ENCODE assay signal across 8 mouse cellular contexts in genomic region chr1:93694966-93695365, GRCm38 (mm10). TPM values are rescaled to one million over a fixed set of nuclear protein-coding genes. Genes with fewer than 3 reads are reported as not detected.
DNase-seq lines count a peak whose midpoint lies in the region; ATAC-seq and TF ChIP-seq lines count a peak whose summit lies in the region.

No protein-coding gene starts in this region.

- H3K4me1 ChIP-seq in kidney, postnatal 0 days (replicated peaks; ENCODE audit: insufficient read depth, low read length): no peaks in the 10 kb centered on the region
- H3K4me1 ChIP-seq in small intestine, adult 2 months (ENCODE audit: control insufficient read depth, insufficient read depth, insufficient read length, low read length): peaks cover 21% of the 10 kb centered on the region
- H3K4me1 ChIP-seq in hindbrain, embryonic 13.5 days (replicated peaks): no peaks in the 10 kb centered on the region
- no peaks in the 10 kb centered on the region for H3K4me1 ChIP-seq in forebrain, embryonic 14.5 days (ENCODE audit: control insufficient read depth, insufficient read depth, low read length)

- no peak for TF ChIP-seq CTCF in kidney, postnatal 0 days (IDR thresholded peaks at IDR 0.05; ENCODE audit: low read depth)
- TF ChIP-seq CTCF in small intestine, adult 2 months (IDR thresholded peaks at IDR 0.05; ENCODE audit: extremely low read depth, insufficient read length, insufficient replicate concordance, low read depth, low read length): no peak

- DNase-seq in cerebellum, adult 18-20 months: peak; percentile 29 to 41
- no peak for DNase-seq in cerebellum, adult 9-10 months
- DNase-seq in gastrocnemius, postnatal 25 days: peak; percentile 80
- DNase-seq in kidney, postnatal 0 days (ENCODE audit: low spot score): peak; percentile 70
- DNase-seq in forebrain, embryonic 14.5 days (ENCODE audit: low spot score): no peak

- H3K4me2 ChIP-seq in kidney, postnatal 0 days (ENCODE audit: low read length): no peak overlapping the region
- no peak overlapping the region for H3K4me2 ChIP-seq in hindbrain, embryonic 13.5 days
- no peak overlapping the region for H3K4me2 ChIP-seq in forebrain, embryonic 14.5 days (ENCODE audit: low read length)

- H3K9ac ChIP-seq in kidney, postnatal 0 days (ENCODE audit: low read depth, low read length): no peak overlapping the region
- H3K9ac ChIP-seq in hindbrain, embryonic 13.5 days: no peak overlapping the region
- H3K9ac ChIP-seq in forebrain, embryonic 14.5 days (ENCODE audit: low read length): no peak overlapping the region

- no peak overlapping the region for H3K4me3 ChIP-seq in kidney, postnatal 0 days (replicated peaks; ENCODE audit: low read depth, low read length)
- H3K4me3 ChIP-seq in small intestine, adult 2 months (ENCODE audit: low read depth, low read length): no peak overlapping the region
- no peak overlapping the region for H3K4me3 ChIP-seq in hindbrain, embryonic 13.5 days
- H3K4me3 ChIP-seq in forebrain, embryonic 14.5 days (ENCODE audit: low read depth, low read length): no peak overlapping the region

- peak overlapping the region; percentile 32; the same call in 1 of the 2 replicates for H3K27ac ChIP-seq in kidney, postnatal 0 days
- peak overlapping the region; percentile 51; the same call in 1 of the 2 replicates for H3K27ac ChIP-seq in small intestine, adult 2 months (ENCODE audit: insufficient read depth, low read depth, low read length)
- no peak overlapping the region for H3K27ac ChIP-seq in hindbrain, embryonic 13.5 days
- no peak overlapping the region for H3K27ac ChIP-seq in forebrain, embryonic 14.5 days (ENCODE audit: low read depth, low read length)

- H3K36me3 ChIP-seq in kidney, postnatal 0 days (ENCODE audit: insufficient read depth, low read length): 0 out of 2 replicates have a peak, but pooled peaks cover 9% of the 10 kb centered on the region
- peaks cover 5% of the 10 kb centered on the region; the same call in 1 of the 2 replicates for H3K36me3 ChIP-seq in small intestine, adult 2 months (ENCODE audit: control insufficient read depth, insufficient read depth, low read length)
- H3K36me3 ChIP-seq in hindbrain, embryonic 13.5 days: peaks cover 45% of the 10 kb centered on the region
- H3K36me3 ChIP-seq in forebrain, embryonic 14.5 days (ENCODE audit: control insufficient read depth, insufficient read depth, low read length): peaks cover 38% of the 10 kb centered on the region

- no peak for TF ChIP-seq POLR2A in small intestine, adult 2 months (IDR thresholded peaks at IDR 0.05; ENCODE audit: low read depth, low read length)

- H3K27me3 ChIP-seq in kidney, postnatal 0 days (ENCODE audit: insufficient read depth, low read length): no peaks in the 10 kb centered on the region
- H3K27me3 ChIP-seq in small intestine, adult 2 months (ENCODE audit: control insufficient read depth, insufficient read depth, low read length): no peaks in the 10 kb centered on the region
- no peaks in the 10 kb centered on the region for H3K27me3 ChIP-seq in hindbrain, embryonic 13.5 days
- no peaks in the 10 kb centered on the region for H3K27me3 ChIP-seq in forebrain, embryonic 14.5 days (replicated peaks; ENCODE audit: control insufficient read depth, insufficient read depth, low read length)

- 54% methylated on average over 6 of the region's 6 CpGs for WGBS in kidney, postnatal 0 days
- 79% methylated on average over 6 of the region's 6 CpGs for WGBS in small intestine, adult 2 months
- 90% methylated on average over 6 of the region's 6 CpGs for WGBS in hindbrain, embryonic 13.5 days
- 94% methylated on average over 6 of the region's 6 CpGs for WGBS in forebrain, embryonic 14.5 days

- H3K9me3 ChIP-seq in kidney, postnatal 0 days (replicated peaks; ENCODE audit: low read length): no peaks in the 10 kb centered on the region
- no peaks in the 10 kb centered on the region for H3K9me3 ChIP-seq in hindbrain, embryonic 13.5 days
- H3K9me3 ChIP-seq in forebrain, embryonic 14.5 days (replicated peaks; ENCODE audit: control insufficient read depth, low read length): no peaks in the 10 kb centered on the region

- ATAC-seq in kidney, postnatal 0 days (replicated peaks; ENCODE audit: low FRiP score, low read depth): no peak
- ATAC-seq in hindbrain, embryonic 13.5 days (ENCODE audit: low FRiP score): no peak
- no peak for ATAC-seq in CD4-positive, CD25-positive, alpha-beta regulatory T cell, adult 4 months
- ATAC-seq in forebrain, embryonic 14.5 days: no peak

RNA-seq across cellular contexts. Expression of gene Bok, which starts 9.5 kb away (rescaled TPM):
- 1 to 10 TPM in 1 of 2 experiments, under 1 TPM in 1; 0.90 to 1.5 TPM for total RNA-seq in gastrocnemius, postnatal 25 days (2021)
- polyA plus RNA-seq in kidney, postnatal 0 days (2015; fragmentation: Nextera tagmentation; extraction: Ambion mirVana): 106 and 109 TPM in 2 replicates
- 57.1 and 106 TPM in 2 replicates for polyA plus RNA-seq in small intestine, adult 2 months (2012; rRNA removed)
- 74.8 and 76.7 TPM in 2 replicates for polyA plus RNA-seq in hindbrain, embryonic 13.5 days (2015; fragmentation: Nextera tagmentation; extraction: Ambion mirVana)
- polyA plus RNA-seq in CD4-positive, CD25-positive, alpha-beta regulatory T cell, adult 4 months (2017; shearing (Covaris generic)): not detected
- 83.3 and 87.6 TPM in 2 replicates for polyA plus RNA-seq in forebrain, embryonic 14.5 days (2014; fragmentation: Nextera tagmentation; extraction: Ambion mirVana)

RNA-seq across cellular contexts. Expression of gene Stk25, which starts 36.5 kb away (rescaled TPM):
- 10 to 100 TPM; 79.2 to 82.7 TPM for total RNA-seq in gastrocnemius, postnatal 25 days (2021)
- 174 TPM in 2 replicates for polyA plus RNA-seq in kidney, postnatal 0 days (2015; fragmentation: Nextera tagmentation; extraction: Ambion mirVana)
- polyA plus RNA-seq in small intestine, adult 2 months (2012; rRNA removed): 217 and 306 TPM in 2 replicates
- polyA plus RNA-seq in hindbrain, embryonic 13.5 days (2015; fragmentation: Nextera tagmentation; extraction: Ambion mirVana): 307 and 330 TPM in 2 replicates
- 10 to 100 TPM; 31.2 to 42.6 TPM for polyA plus RNA-seq in CD4-positive, CD25-positive, alpha-beta regulatory T cell, adult 4 months (2017; shearing (Covaris generic))
- 354 and 364 TPM in 2 replicates for polyA plus RNA-seq in forebrain, embryonic 14.5 days (2014; fragmentation: Nextera tagmentation; extraction: Ambion mirVana)

RNA-seq across cellular contexts. Expression of gene Atg4b, which starts 56.3 kb away (rescaled TPM):
- total RNA-seq in gastrocnemius, postnatal 25 days (2021): 10 to 100 TPM; 24.4 to 26.3 TPM
- polyA plus RNA-seq in kidney, postnatal 0 days (2015; fragmentation: Nextera tagmentation; extraction: Ambion mirVana): 84.6 and 88.4 TPM in 2 replicates
- polyA plus RNA-seq in small intestine, adult 2 months (2012; rRNA removed): 28.1 and 44.7 TPM in 2 replicates
- polyA plus RNA-seq in hindbrain, embryonic 13.5 days (2015; fragmentation: Nextera tagmentation; extraction: Ambion mirVana): 107 and 112 TPM in 2 replicates
- 100 to 1,000 TPM in 1 of 2 experiments, 10 to 100 TPM in 1; 87.1 to 104 TPM for polyA plus RNA-seq in CD4-positive, CD25-positive, alpha-beta regulatory T cell, adult 4 months (2017; shearing (Covaris generic))
- polyA plus RNA-seq in forebrain, embryonic 14.5 days (2014; fragmentation: Nextera tagmentation; extraction: Ambion mirVana): 95.0 and 113 TPM in 2 replicates

RNA-seq across cellular contexts. Expression of gene Thap4, which starts 59.7 kb away (rescaled TPM):
- 10 to 100 TPM; 61.0 to 63.9 TPM for total RNA-seq in gastrocnemius, postnatal 25 days (2021)
- 82.5 and 82.9 TPM in 2 replicates for polyA plus RNA-seq in kidney, postnatal 0 days (2015; fragmentation: Nextera tagmentation; extraction: Ambion mirVana)
- polyA plus RNA-seq in small intestine, adult 2 months (2012; rRNA removed): 46.0 and 63.0 TPM in 2 replicates
- 41.3 and 43.4 TPM in 2 replicates for polyA plus RNA-seq in hindbrain, embryonic 13.5 days (2015; fragmentation: Nextera tagmentation; extraction: Ambion mirVana)
- polyA plus RNA-seq in CD4-positive, CD25-positive, alpha-beta regulatory T cell, adult 4 months (2017; shearing (Covaris generic)): 10 to 100 TPM; 14.1 to 24.8 TPM
- 38.4 and 44.4 TPM in 2 replicates for polyA plus RNA-seq in forebrain, embryonic 14.5 days (2014; fragmentation: Nextera tagmentation; extraction: Ambion mirVana)

Comparison
In these comparisons a context has a peak if more than half of its experiments do, and no peak if none do; other contexts are left out.
1. DNase-seq: peak in cerebellum, adult 18-20 months (2 of 2), gastrocnemius, postnatal 25 days (single experiment) and kidney, postnatal 0 days (single experiment); none in cerebellum, adult 9-10 months (single experiment) and forebrain, embryonic 14.5 days (single experiment).
2. H3K27ac ChIP-seq: peak in kidney, postnatal 0 days (single experiment) and small intestine, adult 2 months (single experiment); none in hindbrain, embryonic 13.5 days (single experiment) and forebrain, embryonic 14.5 days (single experiment).
3. RNA of gene Bok, which starts 9.5 kb away (polyA plus RNA-seq): 106 to 109 TPM in kidney, postnatal 0 days, 57.1 to 106 TPM in small intestine, adult 2 months, 83.3 to 87.6 TPM in forebrain, embryonic 14.5 days and 74.8 to 76.7 TPM in hindbrain, embryonic 13.5 days; not detected in CD4-positive, CD25-positive, alpha-beta regulatory T cell, adult 4 months; every median in the first group is over 10 times any median in the second.